Mouse (Mus musculus) erythroid progenitor cell, adult 5-6 weeks (primary cell): Measurements from ENCODE around the gene Trim30c. TPM values are rescaled to one million over a fixed set of nuclear protein-coding genes. Genes with fewer than 3 reads are reported as not detected.
"Not testable (repeated sequence)": the region's sequence is repeated elsewhere in the genome, so short reads cannot be mapped to it uniquely, and the experiment has no call there.

Experiments
- ATAC-seq: replicated peaks from 2 replicates; pipeline ENCODE4 v1.8.0; 2016; ENCODE audit warnings: moderate number of reproducible peaks, mild to moderate bottlenecking, moderate TSS enrichment, inconsistent platforms; ENCODE audit not compliant: poor library complexity, low FRiP score, severe bottlenecking
- total RNA-seq, 2 experiments: library from RNA; stranded (forward) in 1 of 2; stranded (reverse) in 1 of 2; fragments of 150-400 nt in 1 of 2; fragments of 186-747, 209-891 nt in 1 of 2; gene quantifications; 2 replicates each; pipeline versions ENCODE4 v1.2.3 to v1.2.4; 2015 to 2017; ENCODE audit warnings: low replicate concordance in 2 of 2

Gene Trim30c
- not detected in 2 replicates for total RNA-seq (2015; ENCODE audit: low replicate concordance)
- total RNA-seq (2017; ENCODE audit: low replicate concordance) = 0.39 TPM in 1 of 2 replicates, not detected in the other

DNA sequence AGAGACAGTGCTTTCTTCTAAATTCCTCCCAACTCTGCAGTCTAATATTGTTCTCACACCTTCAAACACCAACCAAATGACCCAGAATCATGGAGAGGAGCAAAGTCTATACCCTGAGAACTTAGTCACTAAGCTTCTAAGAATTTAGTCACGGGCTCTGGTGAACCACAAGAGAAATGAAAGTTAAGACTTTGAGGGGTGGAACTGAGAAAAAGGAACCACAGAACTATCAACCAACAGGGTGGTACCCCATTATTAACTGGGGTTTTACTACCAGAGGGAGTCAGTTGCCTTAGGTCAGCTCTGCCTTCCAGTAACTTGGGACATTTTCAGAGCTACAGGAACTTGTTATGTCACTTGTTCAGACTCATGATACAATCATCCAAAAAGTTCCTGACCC is at the start of gene Trim30c:
Gene Trim30c (minus strand): TSS at position 140 of the 400 bp plus-strand sequence.
- ATAC-seq = no peak

- peak; percentile 46; the same call in 1 of the 2 replicates for ATAC-seq
These were observed 45.5 kb upstream of the Trim30c start for GRCm38 (mm10) chr7:104445961-104446645.

GRCm38 (mm10) chr7:104404460-104404950 is 3.9 kb upstream of the Trim30c start:
- ATAC-seq = no peak

GRCm38 (mm10) chr7:104401140-104401539 is 503 bp upstream of the Trim30c start:
- ATAC-seq = no peak

DNA sequence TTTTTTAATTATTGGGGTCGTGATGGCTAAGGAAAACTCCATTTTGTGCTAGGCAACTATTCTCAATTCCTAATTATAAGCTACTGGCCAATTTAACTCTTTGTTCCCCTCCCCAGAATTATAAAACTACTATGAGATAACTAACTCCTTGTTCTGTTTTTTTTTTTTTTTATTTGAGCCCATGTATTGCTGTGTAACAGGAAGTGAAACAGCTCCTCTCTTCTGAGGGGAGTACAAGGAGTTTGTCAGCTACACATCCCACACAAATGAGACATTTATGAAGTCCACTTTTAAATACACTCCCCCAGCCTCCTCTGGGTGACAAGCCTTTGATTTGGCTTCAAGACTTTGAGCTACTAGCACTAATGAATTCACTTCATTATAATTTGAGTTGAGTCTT is 2.1 kb downstream of the Trim30c start:
- no peak for ATAC-seq

DNA sequence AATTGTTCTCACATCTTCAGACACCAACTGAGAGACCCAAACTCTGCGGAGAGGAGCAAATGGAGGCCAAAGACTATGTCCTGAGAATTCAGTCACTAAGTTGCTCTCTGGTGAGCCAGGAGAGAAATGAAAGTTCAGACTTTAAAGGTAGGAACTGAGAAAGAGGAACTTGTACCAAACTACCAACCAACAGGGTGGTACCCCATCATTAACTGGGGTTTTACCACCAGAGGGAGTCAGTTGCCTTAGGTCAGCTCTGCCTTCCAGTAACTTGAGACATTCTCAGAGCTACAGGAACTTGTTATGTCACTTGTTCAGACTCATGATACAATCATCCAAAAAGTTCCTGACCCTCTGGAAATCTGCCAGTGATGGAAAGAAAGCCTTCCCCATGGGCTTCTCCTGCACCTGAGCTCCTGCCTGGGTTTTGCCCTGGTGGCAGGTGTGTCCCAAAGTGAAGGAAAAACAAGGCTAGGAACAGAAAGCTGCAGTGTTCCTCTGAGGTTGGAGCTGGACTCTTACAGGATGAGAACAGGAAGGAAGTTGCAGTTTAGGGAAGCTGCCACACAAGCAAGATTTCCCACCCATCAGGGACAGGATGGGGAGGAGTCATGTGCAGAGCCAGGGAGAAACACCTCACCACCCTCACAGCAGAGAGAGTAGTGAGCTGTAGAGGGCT is 30.8 kb downstream of the Trim30c start, which contains the start of gene Trim30b:
Gene Trim30b (minus strand): TSS at position 149 of the 679 bp plus-strand sequence.
- ATAC-seq = no peak

- ATAC-seq = no peak
These were observed 34.3 kb downstream of the Trim30c start for GRCm38 (mm10) chr7:104366339-104366738.

DNA sequence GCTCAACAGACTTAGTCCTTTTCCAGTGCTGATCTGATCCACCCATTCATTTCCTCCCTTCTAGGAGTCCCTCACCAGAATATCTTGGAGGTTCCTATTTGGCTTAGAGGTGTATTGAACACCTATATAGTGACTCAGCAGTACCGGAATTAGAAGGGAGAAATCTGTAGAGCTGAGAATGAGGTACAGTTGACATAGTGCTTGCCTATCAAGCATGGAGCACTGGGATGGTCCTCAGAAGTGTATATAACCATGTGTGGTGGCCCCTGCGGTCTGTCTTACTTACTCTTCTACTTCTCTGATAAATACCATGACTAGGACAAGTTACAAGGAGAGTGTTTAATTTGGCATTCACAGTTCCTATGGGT is 47.1 kb downstream of the Trim30c start:
- peak; percentile 62 for ATAC-seq

DNA sequence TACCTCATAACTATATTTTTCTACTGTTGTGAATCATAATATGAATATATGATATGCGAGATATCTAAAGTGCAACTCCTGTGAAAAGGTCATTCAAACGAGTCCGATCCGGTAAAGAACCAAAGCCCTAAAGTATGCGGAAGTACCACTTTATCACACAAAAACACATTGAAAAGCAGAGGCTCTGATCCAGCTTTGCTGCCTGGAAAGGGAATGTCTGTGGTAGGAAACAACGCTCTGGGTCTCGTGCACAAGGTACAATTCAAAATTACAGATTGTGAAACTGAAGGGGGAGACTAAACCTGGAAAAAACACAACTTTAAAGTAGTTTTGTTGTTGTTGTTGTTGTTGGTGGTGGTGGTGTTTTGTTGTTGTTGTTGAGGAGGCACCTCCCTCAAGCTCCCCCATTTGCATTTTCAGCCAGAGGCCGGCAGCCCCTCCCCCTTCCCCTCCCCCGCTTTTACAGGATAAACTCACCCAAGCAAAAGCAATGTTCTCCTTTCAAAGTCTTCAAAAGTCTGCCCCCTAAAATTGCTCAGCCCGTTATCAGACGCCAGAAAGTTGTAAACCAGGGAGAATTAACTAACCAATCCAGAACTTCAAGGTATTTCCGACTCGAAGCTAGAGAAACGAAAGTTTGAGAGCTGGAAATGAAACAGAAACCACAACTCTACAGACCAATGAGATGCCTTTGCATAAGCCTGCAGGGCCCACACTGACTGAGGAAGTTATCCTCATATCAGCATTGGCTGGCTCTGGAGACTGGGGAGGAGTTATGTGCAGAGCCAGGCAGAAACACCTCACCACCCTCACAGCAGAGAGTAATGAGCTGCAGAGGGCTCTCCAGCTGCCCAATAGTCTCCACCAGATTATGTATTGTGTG is 47.7 kb downstream of the Trim30c start, which contains the start of gene Trim12c:
Gene Trim12c (minus strand): TSS at position 646 of the 883 bp plus-strand sequence.
- peak; percentile 96 for ATAC-seq

GRCm38 (mm10) chr7:104348043-104348442 is 52.6 kb downstream of the Trim30c start:
- not testable (repeated sequence) for ATAC-seq

DNA sequence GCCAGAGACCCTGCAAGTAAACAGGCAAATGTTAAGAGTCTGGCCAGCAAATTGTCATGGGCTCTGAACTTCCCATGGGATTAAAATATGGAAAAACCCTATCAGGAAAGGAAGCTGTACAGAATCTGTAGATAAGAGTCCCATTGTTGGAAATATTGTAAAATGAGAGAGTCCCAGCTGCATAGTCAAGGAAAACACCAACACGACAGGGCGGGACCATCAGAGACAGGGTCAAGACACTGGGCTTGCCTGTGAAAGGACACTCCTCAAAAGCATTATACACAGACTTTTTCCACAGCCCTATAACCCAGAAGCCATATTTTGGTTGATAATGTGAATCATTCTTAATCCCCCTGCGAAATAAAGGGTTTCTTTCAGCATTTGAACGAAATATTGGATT is 59.9 kb downstream of the Trim30c start:
- ATAC-seq = not testable (repeated sequence)

DNA sequence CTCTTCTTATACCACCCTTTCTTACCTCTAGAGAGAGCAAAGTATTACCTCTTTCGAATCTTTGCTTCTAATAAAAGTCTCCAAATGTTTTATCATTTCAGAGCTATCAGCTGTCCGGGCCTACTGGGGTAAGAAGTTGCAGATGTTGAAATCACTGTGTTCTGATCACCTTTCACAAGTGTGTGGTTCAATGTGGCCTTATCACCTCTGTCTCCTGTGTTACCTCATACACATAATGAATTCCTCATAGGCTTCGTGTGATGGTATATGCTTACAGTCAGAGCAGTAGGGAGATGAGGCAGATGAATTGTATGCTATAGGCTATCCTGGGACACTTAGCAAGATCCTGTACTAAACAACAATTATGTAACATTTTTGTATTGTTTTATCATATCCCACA is 65.1 kb downstream of the Trim30c start:
- ATAC-seq = not testable (repeated sequence)

Other genes starting within 250 kb of the Trim30c start
- gene Olfm5, start 236.0 kb downstream of the Trim30c start, total RNA-seq (2015; ENCODE audit: low replicate concordance) = not detected in 2 replicates
- not detected in 2 replicates for gene Olfm5, start 236.0 kb downstream of the Trim30c start, total RNA-seq (2017; ENCODE audit: low replicate concordance)
- gene Olfr648, start 217.4 kb downstream of the Trim30c start, total RNA-seq (2015; ENCODE audit: low replicate concordance) = 0.72 and 1.3 TPM in 2 replicates
- gene Olfr648, start 217.4 kb downstream of the Trim30c start, total RNA-seq (2017; ENCODE audit: low replicate concordance) = 0.68 TPM in 1 of 2 replicates, not detected in the other
- not detected in 2 replicates for gene Olfr649, start 204.9 kb downstream of the Trim30c start, total RNA-seq (2015; ENCODE audit: low replicate concordance)
- gene Olfr649, start 204.9 kb downstream of the Trim30c start, total RNA-seq (2017; ENCODE audit: low replicate concordance) = 0.83 TPM in 1 of 2 replicates, not detected in the other
- 1.7 TPM in 1 of 2 replicates, not detected in the other for gene Trim6, start 182.0 kb downstream of the Trim30c start, total RNA-seq (2015; ENCODE audit: low replicate concordance)
- not detected in 2 replicates for gene Trim6, start 182.0 kb downstream of the Trim30c start, total RNA-seq (2017; ENCODE audit: low replicate concordance)
- 9.0 and 11.7 TPM in 2 replicates for gene Trim34a, start 156.4 kb downstream of the Trim30c start, total RNA-seq (2015; ENCODE audit: low replicate concordance)
- gene Trim34a, start 156.4 kb downstream of the Trim30c start, total RNA-seq (2017; ENCODE audit: low replicate concordance) = 7.6 and 13.5 TPM in 2 replicates
- gene Trim5, start 112.7 kb downstream of the Trim30c start, total RNA-seq (2015; ENCODE audit: low replicate concordance) = 2.5 TPM in 1 of 2 replicates, not detected in the other
- 0.76 and 1.5 TPM in 2 replicates for gene Trim5, start 112.7 kb downstream of the Trim30c start, total RNA-seq (2017; ENCODE audit: low replicate concordance)
- 31.0 and 59.5 TPM in 2 replicates for gene Trim12a, start 85.4 kb downstream of the Trim30c start, total RNA-seq (2015; ENCODE audit: low replicate concordance)
- 19.6 and 27.3 TPM in 2 replicates for gene Trim12a, start 85.4 kb downstream of the Trim30c start, total RNA-seq (2017; ENCODE audit: low replicate concordance)
- not detected in 2 replicates for gene Trim34b, start 71.4 kb downstream of the Trim30c start, total RNA-seq (2015; ENCODE audit: low replicate concordance)
- gene Trim34b, start 71.4 kb downstream of the Trim30c start, total RNA-seq (2017; ENCODE audit: low replicate concordance) = not detected in 2 replicates
- gene Trim12c, start 47.5 kb downstream of the Trim30c start, total RNA-seq (2015; ENCODE audit: low replicate concordance) = 8.3 and 15.5 TPM in 2 replicates
- gene Trim12c, start 47.5 kb downstream of the Trim30c start, total RNA-seq (2017; ENCODE audit: low replicate concordance) = 11.5 and 22.8 TPM in 2 replicates
- gene Trim30b, start 31.0 kb downstream of the Trim30c start, total RNA-seq (2015; ENCODE audit: low replicate concordance) = 6.5 and 8.0 TPM in 2 replicates
- 1.3 and 2.7 TPM in 2 replicates for gene Trim30b, start 31.0 kb downstream of the Trim30c start, total RNA-seq (2017; ENCODE audit: low replicate concordance)
- gene Trim30a, start 64.4 kb upstream of the Trim30c start, total RNA-seq (2015; ENCODE audit: low replicate concordance) = 11.3 and 13.0 TPM in 2 replicates
- gene Trim30a, start 64.4 kb upstream of the Trim30c start, total RNA-seq (2017; ENCODE audit: low replicate concordance) = 6.9 and 7.3 TPM in 2 replicates
- gene Trim30d, start 107.0 kb upstream of the Trim30c start, total RNA-seq (2015; ENCODE audit: low replicate concordance) = 4.0 and 6.7 TPM in 2 replicates
- gene Trim30d, start 107.0 kb upstream of the Trim30c start, total RNA-seq (2017; ENCODE audit: low replicate concordance) = 1.4 and 3.0 TPM in 2 replicates
- gene Olfr651, start 149.3 kb upstream of the Trim30c start, total RNA-seq (2015; ENCODE audit: low replicate concordance) = not detected in 2 replicates
- gene Olfr651, start 149.3 kb upstream of the Trim30c start, total RNA-seq (2017; ENCODE audit: low replicate concordance) = not detected in 2 replicates
- gene Olfr652, start 160.1 kb upstream of the Trim30c start, total RNA-seq (2015; ENCODE audit: low replicate concordance) = not detected in 2 replicates
- gene Olfr652, start 160.1 kb upstream of the Trim30c start, total RNA-seq (2017; ENCODE audit: low replicate concordance) = not detected in 2 replicates
- gene Olfr653, start 176.5 kb upstream of the Trim30c start, total RNA-seq (2015; ENCODE audit: low replicate concordance) = not detected in 2 replicates
- gene Olfr653, start 176.5 kb upstream of the Trim30c start, total RNA-seq (2017; ENCODE audit: low replicate concordance) = not detected in 2 replicates
- not detected in 2 replicates for gene Olfr654, start 186.2 kb upstream of the Trim30c start, total RNA-seq (2015; ENCODE audit: low replicate concordance)
- gene Olfr654, start 186.2 kb upstream of the Trim30c start, total RNA-seq (2017; ENCODE audit: low replicate concordance) = not detected in 2 replicates
- not detected in 2 replicates for gene Olfr655, start 200.9 kb upstream of the Trim30c start, total RNA-seq (2015; ENCODE audit: low replicate concordance)
- not detected in 2 replicates for gene Olfr655, start 200.9 kb upstream of the Trim30c start, total RNA-seq (2017; ENCODE audit: low replicate concordance)
- not detected in 2 replicates for gene Olfr656, start 213.1 kb upstream of the Trim30c start, total RNA-seq (2015; ENCODE audit: low replicate concordance)
- gene Olfr656, start 213.1 kb upstream of the Trim30c start, total RNA-seq (2017; ENCODE audit: low replicate concordance) = not detected in 2 replicates
- not detected in 2 replicates for gene Olfr657, start 224.0 kb upstream of the Trim30c start, total RNA-seq (2015; ENCODE audit: low replicate concordance)
- not detected in 2 replicates for gene Olfr657, start 224.0 kb upstream of the Trim30c start, total RNA-seq (2017; ENCODE audit: low replicate concordance)
- not detected in 2 replicates for gene Olfr658, start 246.5 kb upstream of the Trim30c start, total RNA-seq (2015; ENCODE audit: low replicate concordance)
- gene Olfr658, start 246.5 kb upstream of the Trim30c start, total RNA-seq (2017; ENCODE audit: low replicate concordance) = not detected in 2 replicates